Mouse (Mus musculus) hindbrain, embryonic 11.5 days (tissue): ENCODE measurements around the gene Celf2. TPM values are rescaled to one million over a fixed set of nuclear protein-coding genes. Genes with fewer than 3 reads are reported as not detected.
A peak's percentile ranks its signal among the peaks of the same experiment; 100 is the strongest.

Experiments used
- ATAC-seq: fragments of 200-750 bp; cut with Nextera tagmentation; 2 replicates; pipeline ENCODE4 v1.8.0; 2017; ENCODE audit warnings: mild to moderate bottlenecking, moderate TSS enrichment, moderate library complexity; ENCODE audit not compliant: low FRiP score
- DNase-seq: peaks from one replicate; pipeline ENCODE4 v3.0.0-alpha.2; 2015; ENCODE audit warnings: low spot score
- H3K27ac ChIP-seq: fragments of 300-500 bp; sonication (generic); 2 replicates; pipeline ENCODE4 v1.5.1; 2014; ENCODE audit warnings: mild to moderate bottlenecking, low read depth, low read length
- H3K27me3 ChIP-seq: fragments of 300-500 bp; sonication (generic); 2 replicates; pipeline ENCODE4 v1.6.1; 2014; ENCODE audit warnings: mild to moderate bottlenecking, low read length, moderate library complexity, mixed read lengths; ENCODE audit not compliant: control insufficient read depth, insufficient read depth
- H3K36me3 ChIP-seq: fragments of 300-500 bp; sonication (generic); 2 replicates; pipeline ENCODE4 v1.6.1; 2014; ENCODE audit warnings: mild to moderate bottlenecking, low read length, moderate library complexity, mixed read lengths; ENCODE audit not compliant: control insufficient read depth, insufficient read depth
- H3K4me1 ChIP-seq: fragments of 300-500 bp; sonication (generic); replicated peaks from 2 replicates; pipeline ENCODE4 v1.6.1; 2014; ENCODE audit warnings: low read length, mixed read lengths; ENCODE audit not compliant: control insufficient read depth, insufficient read depth
- H3K4me2 ChIP-seq: fragments of 300-500 bp; sonication (generic); replicated peaks from 2 replicates; pipeline ENCODE4 v1.6.1; 2014; ENCODE audit warnings: mild to moderate bottlenecking, low read depth, low read length
- H3K4me3 ChIP-seq: fragments of 300-500 bp; sonication (generic); 2 replicates; pipeline ENCODE4 v1.5.1; 2014; ENCODE audit warnings: low read depth, low read length
- H3K9ac ChIP-seq: fragments of 300-500 bp; sonication (generic); 2 replicates; pipeline ENCODE4 v1.6.1; 2014; ENCODE audit warnings: low read depth, low read length
- H3K9me3 ChIP-seq: fragments of 300-500 bp; sonication (generic); 2 replicates; pipeline ENCODE4 v1.6.1; 2016; ENCODE audit warnings: low read length; ENCODE audit not compliant: control insufficient read depth
- WGBS: fragments of 180-500 bp; shearing (Covaris S2); extraction: QIAGEN DNeasy Blood & Tissue Kit; methylation state at CpG from one replicate; pipeline ENCODE4 v1.1.7; 2014; 5-methylcytosine and 5-hydroxymethylcytosine counted together
- polyA plus RNA-seq: library from polyadenylated mRNA; unstranded; fragments of >200 nt; fragmentation: Nextera tagmentation; extraction: Ambion mirVana; gene quantifications from 2 replicates; pipeline ENCODE4 v1.2.1, GENCODE M21; 2014

The Celf2 gene
- polyA plus RNA-seq, 1 experiment from 2014 or later = 82.4 TPM

DNA sequence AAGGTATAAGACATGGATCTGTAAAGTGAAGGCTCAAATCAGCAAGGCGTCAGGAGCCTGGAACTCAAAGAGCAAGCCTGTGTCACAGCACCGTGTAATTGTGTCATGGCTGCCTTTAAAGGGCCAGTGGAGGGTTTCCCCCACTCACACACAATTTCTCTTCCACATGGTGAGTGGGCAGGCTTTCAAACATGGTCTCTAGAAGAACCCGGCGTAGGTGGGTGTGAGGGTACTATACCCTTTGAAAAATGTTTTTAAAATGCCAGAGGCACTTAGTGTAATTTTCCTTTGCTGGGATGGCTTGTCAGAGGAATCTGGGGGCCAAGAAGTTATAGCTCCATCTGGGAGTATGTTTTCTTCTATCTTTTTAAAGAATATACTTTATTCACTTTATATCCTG is 594.0 kb downstream of the Celf2 start:
- WGBS = 88% methylated on average over 4 of the region's 4 CpGs
- Histone ChIP-seq H3K4me3 (no peak overlapping the region), H3K27ac (no peak overlapping the region), H3K9me3 (no peaks in the 10 kb centered on the region), H3K27me3 (no peaks in the 10 kb centered on the region), H3K4me1 (no peaks in the 10 kb centered on the region), H3K4me2 (no peak overlapping the region), H3K9ac (no peak overlapping the region), H3K36me3 (no peaks in the 10 kb centered on the region)
- DNase-seq (no peak), ATAC-seq (no peak)

DNA sequence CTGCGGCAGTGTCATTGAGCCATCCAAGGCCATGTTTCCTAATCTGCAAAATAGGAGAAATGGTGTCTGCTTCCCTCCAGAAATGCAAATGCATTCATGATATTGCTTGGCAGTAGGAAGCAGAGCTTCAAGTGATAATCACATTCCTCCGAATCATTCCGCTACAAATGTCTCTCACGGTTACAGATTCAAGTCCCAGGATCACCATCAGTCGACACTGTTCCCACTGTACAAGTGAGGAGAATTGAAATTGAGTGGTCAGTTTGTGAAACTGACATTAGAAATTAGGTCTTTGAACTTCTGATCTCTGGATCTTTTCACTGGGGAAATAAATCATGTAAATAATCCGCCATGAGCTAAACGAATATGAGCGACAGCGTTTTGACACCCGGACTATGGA is 596.0 kb downstream of the Celf2 start:
- no peak for DNase-seq
- Histone ChIP-seq H3K27ac (no peak overlapping the region), H3K9ac (no peak overlapping the region), H3K27me3 (no peaks in the 10 kb centered on the region), H3K4me3 (no peak overlapping the region), H3K4me2 (no peak overlapping the region), H3K9me3 (no peaks in the 10 kb centered on the region), H3K4me1 (no peaks in the 10 kb centered on the region), H3K36me3 (no peaks in the 10 kb centered on the region)
- no peak for ATAC-seq
- 92% methylated on average over 10 of the region's 10 CpGs for WGBS

DNA sequence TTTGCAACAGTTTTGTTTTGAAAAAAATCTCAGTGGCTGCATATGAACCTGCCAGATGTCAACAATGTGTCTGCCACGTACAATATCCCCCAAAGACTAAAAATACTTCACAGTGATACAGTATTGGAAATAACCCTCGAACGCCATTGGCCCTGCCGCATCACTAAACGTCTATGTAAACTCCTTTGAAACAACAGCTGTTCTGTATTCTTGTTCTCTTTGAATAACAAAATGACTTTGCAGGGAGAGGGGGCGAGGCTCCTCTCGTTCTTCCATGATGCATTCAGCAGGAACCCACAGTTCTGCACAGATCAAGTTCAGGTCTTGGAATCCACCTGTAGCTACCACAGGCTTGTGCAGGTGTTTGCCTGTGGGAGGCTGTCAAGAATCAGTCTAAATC is 597.4 kb downstream of the Celf2 start:
- Histone ChIP-seq H3K4me3 (no peak overlapping the region), H3K27ac (no peak overlapping the region), H3K9me3 (no peaks in the 10 kb centered on the region), H3K36me3 (no peaks in the 10 kb centered on the region), H3K9ac (no peak overlapping the region), H3K27me3 (no peaks in the 10 kb centered on the region), H3K4me1 (no peaks in the 10 kb centered on the region), H3K4me2 (no peak overlapping the region)
- DNase-seq (no peak), ATAC-seq (no peak)
- WGBS = 69% methylated on average over 7 of the region's 7 CpGs

DNA sequence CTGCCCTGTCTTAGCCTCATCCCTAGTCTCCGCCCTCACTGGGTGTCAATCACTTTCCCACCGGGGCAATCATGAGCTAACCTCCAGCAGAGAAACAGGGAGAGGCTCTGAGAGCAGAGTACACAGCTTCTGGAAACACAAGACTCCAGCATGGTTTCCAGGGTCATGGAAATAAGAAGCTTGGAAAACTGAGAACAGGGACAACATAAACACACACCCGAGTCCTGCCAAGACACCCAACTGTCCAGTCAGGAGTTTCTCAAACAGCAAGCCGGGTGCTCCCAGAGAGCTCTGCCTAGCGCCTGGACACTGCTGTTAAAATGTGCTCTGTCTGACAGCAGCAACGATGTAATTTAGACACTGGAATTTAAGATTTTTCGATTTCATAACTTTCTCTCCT is 599.4 kb downstream of the Celf2 start:
- Histone ChIP-seq H3K27ac (no peak overlapping the region), H3K4me1 (no peaks in the 10 kb centered on the region), H3K36me3 (no peaks in the 10 kb centered on the region), H3K9me3 (no peaks in the 10 kb centered on the region), H3K9ac (no peak overlapping the region), H3K4me3 (no peak overlapping the region), H3K4me2 (no peak overlapping the region), H3K27me3 (no peaks in the 10 kb centered on the region)
- 72% methylated on average over 7 of the region's 7 CpGs for WGBS
- ATAC-seq (no peak), DNase-seq (no peak)

DNA sequence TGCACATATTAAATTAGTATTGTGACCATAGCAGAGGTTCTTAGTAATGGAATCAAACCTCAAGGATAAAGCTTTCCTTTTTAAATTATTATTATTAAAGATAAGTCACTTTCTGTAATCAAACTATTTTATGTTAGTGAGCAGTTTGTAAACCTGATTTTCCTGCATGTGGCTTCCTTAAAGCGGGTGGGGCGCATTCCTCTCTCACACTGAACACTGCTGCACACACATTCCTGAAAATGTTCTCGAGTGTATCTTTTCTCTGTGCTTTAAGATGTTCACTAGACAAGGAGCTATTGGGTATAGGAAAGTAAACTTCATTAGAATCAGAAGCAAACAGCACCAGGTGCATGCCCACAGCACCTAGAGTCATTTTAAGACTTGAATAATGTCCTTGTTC is 605.0 kb downstream of the Celf2 start:
- Histone ChIP-seq H3K9me3 (no peaks in the 10 kb centered on the region), H3K4me2 (no peak overlapping the region), H3K36me3 (no peaks in the 10 kb centered on the region), H3K4me1 (no peaks in the 10 kb centered on the region), H3K27ac (no peak overlapping the region), H3K27me3 (no peaks in the 10 kb centered on the region), H3K9ac (no peak overlapping the region), H3K4me3 (no peak overlapping the region)
- ATAC-seq = no peak
- no peak for DNase-seq
- 82% methylated on average over 3 of the region's 3 CpGs for WGBS

DNA sequence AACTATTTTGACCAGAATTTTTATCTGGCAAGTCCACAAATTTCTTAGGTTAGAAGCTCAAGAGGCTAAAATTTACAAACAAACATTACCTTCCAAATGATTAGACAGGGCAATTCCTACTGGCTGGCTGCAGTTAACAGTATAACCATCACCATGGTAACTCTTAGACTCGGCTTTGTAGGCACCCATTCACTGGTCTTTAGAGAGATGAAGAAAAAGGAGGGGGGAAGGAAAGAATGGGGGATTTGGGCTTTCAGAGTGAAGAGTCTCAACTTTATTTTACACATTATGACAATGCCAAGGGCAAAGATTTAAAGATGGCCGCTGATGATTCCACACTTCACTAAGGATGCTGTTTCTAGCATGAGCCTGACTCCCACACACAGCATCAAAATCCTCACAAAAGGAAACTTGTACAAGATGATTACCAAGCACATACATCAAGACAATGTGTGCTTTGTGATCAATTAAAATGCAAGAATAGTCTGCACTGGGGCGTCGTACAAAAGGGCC is 606.1 kb downstream of the Celf2 start:
- 36% methylated on average over 4 of the region's 4 CpGs for WGBS
- H3K4me3 ChIP-seq = no peak overlapping the region
- no peak overlapping the region for H3K27ac ChIP-seq
- H3K27me3 ChIP-seq = no peaks in the 10 kb centered on the region
- DNase-seq (peak; percentile 37), ATAC-seq (peak; percentile 91)
- no peaks in the 10 kb centered on the region for H3K36me3 ChIP-seq
- no peaks in the 10 kb centered on the region for H3K9me3 ChIP-seq
- H3K4me1 ChIP-seq = no peaks in the 10 kb centered on the region
- no peak overlapping the region for H3K9ac ChIP-seq
- no peak overlapping the region for H3K4me2 ChIP-seq

DNA sequence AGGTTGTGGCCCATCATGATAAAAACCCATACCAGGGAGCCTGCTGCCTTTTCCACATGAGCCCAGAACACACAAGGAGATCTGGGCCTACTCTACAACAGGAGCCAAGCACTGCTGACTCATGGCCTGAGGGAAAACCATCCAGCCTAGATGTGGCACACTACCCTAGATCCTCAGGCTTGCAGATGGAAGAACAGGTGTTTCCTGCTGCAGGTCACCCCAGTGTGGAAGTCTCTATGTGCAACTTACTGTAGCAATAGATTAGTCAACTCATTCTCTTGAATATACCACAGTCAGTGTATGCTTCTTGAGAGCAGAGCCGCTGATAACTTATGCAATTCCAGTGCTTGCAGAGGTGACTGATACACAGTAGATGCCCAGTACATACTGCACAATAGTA is 612.5 kb downstream of the Celf2 start:
- 96% methylated on average over 1 of the region's 1 CpGs for WGBS
- no peaks in the 10 kb centered on the region for H3K9me3 ChIP-seq
- ATAC-seq (no peak), DNase-seq (no peak)
- H3K4me1 ChIP-seq = no peaks in the 10 kb centered on the region
- H3K36me3 ChIP-seq = no peaks in the 10 kb centered on the region
- H3K4me3 ChIP-seq = no peak overlapping the region
- H3K27me3 ChIP-seq = no peaks in the 10 kb centered on the region
- no peak overlapping the region for H3K27ac ChIP-seq
- no peak overlapping the region for H3K4me2 ChIP-seq
- no peak overlapping the region for H3K9ac ChIP-seq

DNA sequence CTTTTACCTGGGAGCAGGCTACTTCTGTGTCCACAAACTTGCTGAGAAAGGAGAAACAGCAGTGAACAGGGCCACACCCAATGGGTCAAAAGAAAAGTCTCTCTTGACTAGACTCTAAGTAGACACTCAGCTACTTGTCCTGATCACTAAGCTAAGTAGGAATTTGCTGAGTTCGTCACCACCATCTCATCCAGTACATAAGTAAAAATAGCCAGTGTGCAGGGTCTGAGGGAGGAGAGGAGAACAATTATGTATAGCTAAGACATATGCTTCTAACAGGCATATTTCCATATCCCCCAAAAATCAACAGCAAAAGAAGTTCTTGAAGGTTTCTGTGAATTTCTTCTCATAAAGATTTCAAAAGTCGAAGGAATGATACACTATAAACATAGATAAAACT is 615.8 kb downstream of the Celf2 start:
- H3K4me2 ChIP-seq = no peak overlapping the region
- H3K27ac ChIP-seq = no peak overlapping the region
- ATAC-seq (no peak), DNase-seq (no peak)
- no peaks in the 10 kb centered on the region for H3K27me3 ChIP-seq
- H3K36me3 ChIP-seq = no peaks in the 10 kb centered on the region
- H3K4me1 ChIP-seq = no peaks in the 10 kb centered on the region
- H3K9ac ChIP-seq = no peak overlapping the region
- WGBS = 78% methylated on average over 2 of the region's 2 CpGs
- no peaks in the 10 kb centered on the region for H3K9me3 ChIP-seq
- no peak overlapping the region for H3K4me3 ChIP-seq

DNA sequence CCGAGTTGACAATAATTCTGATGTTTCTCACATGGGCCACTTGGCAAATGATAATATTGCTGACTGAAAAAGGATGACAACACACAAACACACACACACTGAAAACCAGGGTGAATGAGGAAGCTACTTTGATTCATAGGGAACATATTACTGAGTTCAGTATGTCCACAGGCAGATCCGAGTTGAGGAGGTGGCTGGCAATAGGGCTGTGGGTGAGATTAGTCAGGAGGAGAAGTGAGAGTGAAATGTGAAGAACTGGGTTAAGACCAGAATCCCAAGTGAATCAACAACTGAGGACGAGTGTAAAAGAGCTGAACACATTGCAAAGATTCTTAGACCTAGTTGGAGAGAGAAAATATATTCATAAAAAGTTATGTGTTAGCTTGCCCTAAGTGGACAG is 616.3 kb downstream of the Celf2 start:
- Histone ChIP-seq H3K27me3 (no peaks in the 10 kb centered on the region), H3K9me3 (no peaks in the 10 kb centered on the region), H3K4me2 (no peak overlapping the region), H3K36me3 (no peaks in the 10 kb centered on the region), H3K9ac (no peak overlapping the region), H3K4me3 (no peak overlapping the region), H3K27ac (no peak overlapping the region), H3K4me1 (no peaks in the 10 kb centered on the region)
- WGBS = 77% methylated on average over 3 of the region's 3 CpGs
- no peak for DNase-seq
- no peak for ATAC-seq
